Mouse (Mus musculus): ENCODE measurements at regions not wholly inside any gene's neighbourhood (a gene's known extent, or its start where the extent isn't known, plus 50 kb on each side); places are given as distances from the start of the nearest gene placed in this dataset.

DNA sequence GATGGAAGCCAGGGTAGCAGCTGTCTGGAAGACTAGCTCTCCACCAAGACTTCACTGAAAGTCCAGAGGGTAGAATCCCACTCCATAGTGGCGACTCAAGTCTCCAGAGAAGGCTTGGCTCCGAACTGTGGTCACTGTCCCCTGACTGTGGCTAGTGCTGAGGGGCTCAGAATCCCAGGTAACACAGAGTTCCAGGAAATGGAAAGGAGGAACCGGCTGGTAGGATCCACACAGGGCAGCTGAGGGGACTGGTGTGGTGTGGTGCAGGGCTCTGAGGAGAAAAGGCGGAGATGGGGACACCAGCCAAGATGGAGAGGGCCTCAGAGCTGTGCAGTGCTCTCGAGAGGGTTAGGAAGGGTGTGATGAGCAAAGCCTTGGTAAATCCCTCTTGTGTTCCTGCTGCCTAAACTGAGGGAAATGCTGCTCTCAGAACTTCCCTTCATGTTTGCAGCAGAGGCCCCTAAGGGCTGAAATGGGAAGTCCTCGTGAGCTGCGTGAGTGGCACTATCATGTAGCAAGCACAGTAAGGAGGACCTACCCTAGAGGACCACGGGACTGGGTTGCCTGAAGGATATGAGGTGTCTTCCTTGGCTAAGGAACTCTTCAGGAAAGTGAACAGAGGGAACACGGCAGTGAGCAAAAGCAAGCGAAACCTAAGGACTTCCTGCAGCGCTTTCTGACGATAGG is 946.2 kb downstream of the 4930447A16Rik start:
- H3K27ac ChIP-seq (ENCODE audit: insufficient read depth, low read depth, low read length) = no peak overlapping the region
- no peak for TF ChIP-seq POLR2A (IDR thresholded peaks at IDR 0.05; ENCODE audit: low read depth, low read length)
- TF ChIP-seq CTCF (conservative IDR thresholded peaks at IDR 0.05; ENCODE audit: insufficient read depth, insufficient read length, low read depth, low read length) = no peak
- 87% methylated on average over 12 of the region's 12 CpGs for WGBS
- DNase-seq = no peak
- H3K27me3 ChIP-seq (replicated peaks; ENCODE audit: control insufficient read depth, insufficient read depth, low read length) = no peaks in the 10 kb centered on the region
- no peak overlapping the region for H3K4me3 ChIP-seq (ENCODE audit: insufficient read depth, low read depth, low read length)
- no peaks in the 10 kb centered on the region for H3K36me3 ChIP-seq (ENCODE audit: control insufficient read depth, insufficient read depth, low read length)
- peaks cover 7% of the 10 kb centered on the region for H3K4me1 ChIP-seq (ENCODE audit: control insufficient read depth, insufficient read depth, low read length)

- peaks cover 7% of the 10 kb centered on the region for H3K4me1 ChIP-seq (ENCODE audit: control insufficient read depth, insufficient read depth, low read length)
- H3K27ac ChIP-seq (ENCODE audit: insufficient read depth, low read depth, low read length) = peak overlapping the region; percentile 36
- DNase-seq = peak; percentile 93
- H3K27me3 ChIP-seq (replicated peaks; ENCODE audit: control insufficient read depth, insufficient read depth, low read length) = no peaks in the 10 kb centered on the region
- TF ChIP-seq POLR2A (IDR thresholded peaks at IDR 0.05; ENCODE audit: low read depth, low read length) = no peak
- no peak for TF ChIP-seq CTCF (conservative IDR thresholded peaks at IDR 0.05; ENCODE audit: insufficient read depth, insufficient read length, low read depth, low read length)
- no peaks in the 10 kb centered on the region for H3K36me3 ChIP-seq (ENCODE audit: control insufficient read depth, insufficient read depth, low read length)
- WGBS = 6% methylated on average over 21 of the region's 21 CpGs
- H3K4me3 ChIP-seq (ENCODE audit: insufficient read depth, low read depth, low read length) = peak overlapping the region; percentile 39; the same call in 1 of the 2 replicates
Measured at GRCm38 (mm10) chr15:38373797-38374196, 948.4 kb downstream of the 4930447A16Rik start.

- WGBS = 50% methylated on average over 6 of the region's 6 CpGs
- no peak overlapping the region for H3K4me3 ChIP-seq (ENCODE audit: insufficient read depth, low read depth, low read length)
- H3K27me3 ChIP-seq (replicated peaks; ENCODE audit: control insufficient read depth, insufficient read depth, low read length) = no peaks in the 10 kb centered on the region
- H3K36me3 ChIP-seq (ENCODE audit: control insufficient read depth, insufficient read depth, low read length) = no peaks in the 10 kb centered on the region
- H3K27ac ChIP-seq (ENCODE audit: insufficient read depth, low read depth, low read length) = no peak overlapping the region
- DNase-seq = peak; percentile 91
- TF ChIP-seq CTCF (conservative IDR thresholded peaks at IDR 0.05; ENCODE audit: insufficient read depth, insufficient read length, low read depth, low read length) (no peak), POLR2A (IDR thresholded peaks at IDR 0.05; ENCODE audit: low read depth, low read length) (no peak)
- H3K4me1 ChIP-seq (ENCODE audit: control insufficient read depth, insufficient read depth, low read length) = peaks cover 7% of the 10 kb centered on the region
Measured at GRCm38 (mm10) chr15:38374786-38375185, 949.4 kb downstream of the 4930447A16Rik start.

DNA sequence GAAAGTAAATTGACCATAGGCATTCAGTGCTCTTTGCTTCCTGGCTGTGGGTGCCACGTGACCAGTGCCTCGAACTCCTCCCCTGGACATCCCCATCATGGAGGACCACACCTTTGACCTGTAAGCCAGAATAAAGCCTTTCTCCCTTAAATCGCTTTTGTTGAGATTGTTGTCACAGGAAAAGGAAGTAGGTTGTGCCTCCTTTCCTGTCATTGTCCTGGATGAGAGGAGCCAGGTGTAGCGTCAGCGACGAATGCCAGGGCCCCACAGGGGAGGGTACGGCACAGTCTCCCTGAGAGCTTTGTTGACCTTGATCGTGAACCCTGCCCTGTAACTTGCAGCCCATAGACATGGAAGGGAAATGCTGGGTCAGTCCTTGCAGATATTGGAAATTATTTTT is 952.8 kb downstream of the 4930447A16Rik start:
- peak; percentile 73 for DNase-seq
- Histone ChIP-seq H3K4me3 (ENCODE audit: insufficient read depth, low read depth, low read length) (no peak overlapping the region), H3K4me1 (ENCODE audit: control insufficient read depth, insufficient read depth, low read length) (peaks cover 7% of the 10 kb centered on the region), H3K36me3 (ENCODE audit: control insufficient read depth, insufficient read depth, low read length) (no peaks in the 10 kb centered on the region), H3K27me3 (replicated peaks; ENCODE audit: control insufficient read depth, insufficient read depth, low read length) (no peaks in the 10 kb centered on the region), H3K27ac (ENCODE audit: insufficient read depth, low read depth, low read length) (no peak overlapping the region)
- TF ChIP-seq CTCF (conservative IDR thresholded peaks at IDR 0.05; ENCODE audit: insufficient read depth, insufficient read length, low read depth, low read length) (no peak), POLR2A (IDR thresholded peaks at IDR 0.05; ENCODE audit: low read depth, low read length) (no peak)
- 73% methylated on average over 8 of the region's 8 CpGs for WGBS

DNA sequence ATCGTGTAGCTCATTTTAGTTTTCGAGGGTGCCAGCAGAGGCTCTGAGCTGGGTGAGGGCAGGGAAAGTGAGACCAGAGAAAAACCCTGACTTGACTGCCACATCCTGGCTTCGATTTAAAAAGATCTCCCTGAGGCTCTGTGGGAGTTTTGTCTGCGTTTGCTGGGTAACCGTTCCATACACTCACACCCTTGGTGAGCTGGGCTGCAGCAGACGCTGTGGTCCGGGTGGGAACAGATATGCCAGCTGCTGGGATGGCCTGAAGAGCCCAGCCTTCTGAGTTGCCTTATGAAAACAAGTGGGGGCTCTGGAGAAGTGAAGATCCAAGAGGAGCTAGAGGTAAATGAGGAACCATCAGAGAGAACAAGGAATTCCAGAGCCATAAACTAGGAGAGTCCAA is 962.3 kb downstream of the 4930447A16Rik start:
- DNase-seq = no peak
- 75% methylated on average over 7 of the region's 7 CpGs for WGBS
- H3K27ac ChIP-seq (ENCODE audit: insufficient read depth, low read depth, low read length) = no peak overlapping the region
- no peak overlapping the region for H3K4me3 ChIP-seq (ENCODE audit: insufficient read depth, low read depth, low read length)
- H3K36me3 ChIP-seq (ENCODE audit: control insufficient read depth, insufficient read depth, low read length) = no peaks in the 10 kb centered on the region
- H3K4me1 ChIP-seq (ENCODE audit: control insufficient read depth, insufficient read depth, low read length) = no peaks in the 10 kb centered on the region
- H3K27me3 ChIP-seq (replicated peaks; ENCODE audit: control insufficient read depth, insufficient read depth, low read length) = no peaks in the 10 kb centered on the region
- TF ChIP-seq POLR2A (IDR thresholded peaks at IDR 0.05; ENCODE audit: low read depth, low read length) = no peak
- no peak for TF ChIP-seq CTCF (conservative IDR thresholded peaks at IDR 0.05; ENCODE audit: insufficient read depth, insufficient read length, low read depth, low read length)

- H3K36me3 ChIP-seq (ENCODE audit: control insufficient read depth, insufficient read depth, low read length) = no peaks in the 10 kb centered on the region
- WGBS = 96% methylated on average over 7 of the region's 7 CpGs
- DNase-seq = no peak
- no peak overlapping the region for H3K4me3 ChIP-seq (ENCODE audit: insufficient read depth, low read depth, low read length)
- H3K27me3 ChIP-seq (replicated peaks; ENCODE audit: control insufficient read depth, insufficient read depth, low read length) = no peaks in the 10 kb centered on the region
- H3K27ac ChIP-seq (ENCODE audit: insufficient read depth, low read depth, low read length) = no peak overlapping the region
- no peaks in the 10 kb centered on the region for H3K4me1 ChIP-seq (ENCODE audit: control insufficient read depth, insufficient read depth, low read length)
- TF ChIP-seq POLR2A (IDR thresholded peaks at IDR 0.05; ENCODE audit: low read depth, low read length) = no peak
- no peak for TF ChIP-seq CTCF (conservative IDR thresholded peaks at IDR 0.05; ENCODE audit: insufficient read depth, insufficient read length, low read depth, low read length)
Measured at GRCm38 (mm10) chr15:38388436-38388835, 963.1 kb downstream of the 4930447A16Rik start.

DNA sequence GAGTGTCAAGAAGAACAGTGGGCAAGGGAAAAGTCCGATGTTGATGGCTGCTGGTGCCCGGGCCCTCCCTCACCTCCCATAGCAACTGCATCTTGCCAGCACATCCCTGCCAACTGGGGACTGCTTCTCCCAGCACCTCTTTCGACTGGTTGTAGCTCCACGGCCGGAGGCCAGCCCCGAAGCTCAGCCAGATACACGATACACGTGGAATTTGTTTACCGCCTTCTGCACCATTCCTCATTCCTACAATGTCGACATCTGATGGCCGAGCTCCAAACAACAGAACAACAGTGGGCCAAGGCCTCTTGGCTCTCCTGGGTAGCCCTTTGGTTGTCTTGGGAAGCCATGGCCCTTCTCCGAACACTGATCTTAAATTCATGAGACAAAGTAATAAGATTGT is 965.1 kb downstream of the 4930447A16Rik start:
- Histone ChIP-seq H3K27me3 (replicated peaks; ENCODE audit: control insufficient read depth, insufficient read depth, low read length) (no peaks in the 10 kb centered on the region), H3K4me3 (ENCODE audit: insufficient read depth, low read depth, low read length) (no peak overlapping the region), H3K4me1 (ENCODE audit: control insufficient read depth, insufficient read depth, low read length) (no peaks in the 10 kb centered on the region; the same call in 1 of the 2 replicates), H3K27ac (ENCODE audit: insufficient read depth, low read depth, low read length) (no peak overlapping the region), H3K36me3 (ENCODE audit: control insufficient read depth, insufficient read depth, low read length) (no peaks in the 10 kb centered on the region)
- DNase-seq = no peak
- TF ChIP-seq POLR2A (IDR thresholded peaks at IDR 0.05; ENCODE audit: low read depth, low read length) (no peak), CTCF (conservative IDR thresholded peaks at IDR 0.05; ENCODE audit: insufficient read depth, insufficient read length, low read depth, low read length) (no peak)
- 88% methylated on average over 12 of the region's 12 CpGs for WGBS
